Mouse (Mus musculus) R1 (cell line): ENCODE results near the gene Dlx6.

ENCODE experiments used
- DNase-seq: peaks from one replicate; pipeline ENCODE4 v3.0.0-alpha.2; 2018; ENCODE audit warnings: low read depth, low spot score

Dlx6 gene

DNA sequence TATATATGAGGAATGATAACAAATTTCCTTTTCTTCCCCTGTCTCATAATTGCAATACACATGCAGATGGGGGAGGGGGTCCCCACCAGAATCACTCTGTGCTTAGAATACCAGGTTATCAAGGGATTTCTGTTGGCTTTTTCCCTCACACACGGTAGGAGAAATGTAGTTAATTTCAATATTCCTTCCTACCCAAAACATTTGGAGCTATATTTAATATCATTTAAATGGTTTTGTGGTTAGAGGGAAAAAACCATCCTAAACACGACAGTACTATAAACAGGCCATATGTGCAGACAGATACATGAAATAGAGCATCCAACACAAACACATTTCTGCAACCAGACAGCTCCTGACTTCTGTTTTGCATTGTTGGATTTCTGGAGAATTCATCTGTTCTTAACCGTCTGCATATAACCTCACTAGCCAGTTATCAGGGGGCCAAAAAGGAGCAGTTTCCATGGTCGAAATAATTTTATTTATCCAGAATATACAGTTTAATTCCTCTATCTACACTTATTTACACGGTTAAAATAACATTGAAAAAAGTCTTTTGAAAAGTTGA lies 14.3 kb downstream of the Dlx6 start:
- no peak for DNase-seq

DNA sequence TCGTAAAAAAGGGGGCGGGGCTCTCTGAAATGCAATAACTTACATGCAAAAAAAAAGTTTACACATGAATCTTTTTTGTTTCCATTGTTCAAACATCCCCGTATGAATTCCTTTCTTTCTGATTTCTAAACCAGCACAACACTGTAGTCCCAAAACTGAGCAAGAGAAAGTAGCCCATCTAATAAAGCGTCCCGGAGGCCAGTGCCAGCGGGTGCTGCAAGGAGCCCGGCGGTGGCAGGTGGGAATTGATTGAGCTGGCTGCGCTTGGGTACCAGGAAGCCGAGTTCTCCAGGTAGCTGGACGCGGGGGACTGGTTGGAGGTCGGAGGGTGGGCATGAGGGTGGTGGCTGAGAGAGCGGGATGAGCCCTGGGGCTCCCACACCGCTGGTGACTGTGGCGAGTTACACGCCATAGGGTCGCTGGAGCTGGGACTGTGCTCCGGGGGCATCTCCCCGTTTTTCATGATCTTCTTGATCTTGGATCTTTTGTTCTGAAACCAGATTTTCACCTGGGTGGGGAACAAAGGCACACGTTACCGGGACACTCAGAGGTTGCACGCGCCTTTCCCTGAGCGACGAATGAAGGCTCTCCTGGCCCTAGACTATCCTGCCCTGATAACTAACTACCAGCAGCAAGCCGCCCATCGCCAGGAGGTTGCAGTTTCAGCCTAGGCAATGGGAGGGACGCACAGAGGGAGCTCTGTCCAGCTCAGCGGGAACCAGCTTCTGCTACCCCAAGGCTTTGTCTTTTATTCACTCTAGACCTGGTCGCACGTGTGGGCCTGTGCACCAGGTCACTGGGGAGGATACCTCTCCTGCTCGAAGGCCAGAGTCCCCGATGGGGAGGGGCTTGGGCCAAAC lies 15.1 kb downstream of the Dlx6 start:
- peak; percentile 42 for DNase-seq

- peak; percentile 64 for DNase-seq
These were observed 15.7 kb downstream of the Dlx6 start for GRCm38 (mm10) chr6:6878841-6879291.

DNA sequence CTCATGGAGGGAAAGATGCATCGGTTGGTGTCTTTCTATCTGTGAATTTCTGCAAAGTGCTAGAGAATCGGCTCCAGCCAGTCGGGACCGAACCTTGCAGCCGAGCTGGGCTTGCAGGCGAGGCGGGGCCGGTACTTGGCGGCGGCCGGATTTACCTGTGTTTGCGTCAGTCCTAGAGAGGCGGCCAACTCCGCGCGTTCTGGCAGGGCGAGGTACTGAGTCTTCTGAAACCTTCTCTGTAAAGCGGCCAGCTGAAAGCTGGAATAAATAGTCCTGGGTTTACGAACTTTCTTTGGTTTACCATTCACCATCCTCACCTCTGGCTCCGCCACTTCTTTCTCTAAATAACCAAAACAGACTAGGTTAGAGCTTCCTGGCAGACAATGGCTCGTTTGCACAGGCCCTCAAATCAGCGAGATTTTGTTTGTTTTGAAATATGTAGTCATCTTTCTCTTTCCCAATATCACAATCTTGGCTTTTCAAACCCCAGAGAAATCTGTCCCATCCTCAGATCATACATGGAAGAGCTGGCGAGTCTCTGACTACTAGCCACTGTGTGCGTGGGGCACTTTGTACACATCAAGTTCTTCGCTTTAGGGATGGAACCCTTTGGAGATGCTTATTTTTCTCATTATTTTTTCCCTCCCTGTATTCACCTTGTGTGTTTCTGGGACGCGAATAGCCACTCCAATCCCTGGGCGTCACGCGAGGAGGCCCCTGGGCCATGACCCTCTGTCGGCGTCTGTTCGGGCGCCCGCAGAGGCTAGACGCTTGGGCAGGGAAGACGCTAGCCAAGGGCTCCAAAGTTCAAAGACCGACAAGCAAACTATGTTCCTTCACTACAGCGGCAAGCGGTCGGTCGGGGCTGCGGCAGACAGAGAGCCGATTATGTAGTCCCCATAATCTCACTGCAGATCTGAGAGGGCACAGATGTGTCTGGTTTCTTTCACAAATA lies 16.5 kb downstream of the Dlx6 start:
- peak; percentile 30 for DNase-seq

GRCm38 (mm10) chr6:6880361-6881114 lies 17.4 kb downstream of the Dlx6 start:
- DNase-seq, result peak; percentile 16

- no peak for DNase-seq
These were observed 18.0 kb downstream of the Dlx6 start for GRCm38 (mm10) chr6:6881115-6881637.

DNA sequence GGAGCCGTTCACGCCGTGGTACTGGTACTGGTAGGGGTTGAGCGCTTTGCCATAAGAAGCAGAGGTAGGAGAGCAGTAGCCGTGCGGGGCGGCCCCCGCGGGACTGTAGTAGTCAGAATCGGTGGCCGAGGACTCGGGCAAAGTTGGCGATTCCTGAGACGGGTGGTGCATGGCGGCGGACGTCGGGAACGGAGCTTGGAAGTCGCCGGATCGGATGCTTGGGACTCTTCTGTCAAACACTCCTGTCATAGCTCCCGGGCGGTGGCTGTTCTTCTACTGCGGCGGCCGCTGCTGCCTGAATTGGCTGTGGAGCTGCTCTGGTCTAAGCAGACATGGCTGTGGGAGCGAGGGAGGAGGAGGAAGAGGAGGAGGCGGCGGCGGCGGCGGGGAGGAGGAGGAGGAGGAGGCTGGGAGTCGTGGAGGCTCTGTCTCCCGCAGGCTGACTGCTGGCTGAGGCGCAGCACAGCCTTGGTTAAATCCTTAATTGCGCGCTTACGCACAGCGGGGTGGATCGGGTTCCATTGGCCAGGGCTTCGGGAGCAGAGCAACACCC lies 18.6 kb downstream of the Dlx6 start, which contains the start of gene Dlx5:
Gene Dlx5 (minus strand): TSS at position 448 of the 553 bp plus-strand sequence.
- peak; percentile 63 for DNase-seq

DNA sequence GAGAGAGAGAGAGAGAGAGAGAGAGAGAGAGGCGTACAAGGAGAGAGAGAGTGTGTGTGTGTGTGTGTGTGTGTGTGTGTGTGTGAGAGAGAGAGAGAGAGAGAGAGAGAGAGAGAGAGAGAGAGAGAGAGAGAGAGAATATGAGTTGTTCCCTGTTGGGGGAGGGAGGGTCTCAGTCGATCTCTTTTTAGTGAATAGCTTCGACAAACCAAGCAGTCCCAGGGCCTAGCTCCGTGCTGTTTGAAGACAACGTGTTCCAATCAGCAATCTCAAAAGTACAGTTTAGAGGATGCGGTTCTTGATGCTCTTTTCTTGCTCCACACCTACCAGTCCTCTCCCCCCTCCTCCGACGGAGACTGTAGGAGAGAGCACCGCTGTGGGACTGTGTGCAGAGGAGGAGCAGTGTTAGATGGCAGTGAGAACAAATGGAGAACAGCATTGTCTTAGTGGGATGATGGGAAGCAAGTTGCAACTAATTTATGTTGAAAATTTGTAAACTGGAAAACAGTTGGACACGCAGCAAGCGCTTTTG lies 19.2 kb downstream of the Dlx6 start:
- DNase-seq, result peak; percentile 21

DNA sequence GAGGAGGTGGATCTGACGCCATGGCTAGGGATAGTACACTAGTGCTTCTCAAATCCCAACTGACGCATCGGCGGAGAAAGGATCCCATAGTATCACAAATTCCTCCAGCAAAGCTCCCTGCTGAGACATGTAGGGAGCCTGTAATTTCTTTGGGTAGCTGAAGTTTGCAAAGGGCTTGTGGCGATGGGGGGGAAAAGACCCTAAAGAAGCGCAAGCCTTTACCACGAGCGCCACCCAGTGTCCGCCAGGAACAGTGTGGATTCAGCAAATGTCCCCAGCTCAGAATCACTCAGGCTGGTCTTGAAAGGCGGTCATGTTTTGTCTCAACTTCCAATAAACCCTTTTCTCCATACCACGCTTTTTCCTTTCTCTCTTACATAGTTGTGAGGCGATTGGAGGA lies 21.8 kb downstream of the Dlx6 start:
- DNase-seq, result peak; percentile 54

DNA sequence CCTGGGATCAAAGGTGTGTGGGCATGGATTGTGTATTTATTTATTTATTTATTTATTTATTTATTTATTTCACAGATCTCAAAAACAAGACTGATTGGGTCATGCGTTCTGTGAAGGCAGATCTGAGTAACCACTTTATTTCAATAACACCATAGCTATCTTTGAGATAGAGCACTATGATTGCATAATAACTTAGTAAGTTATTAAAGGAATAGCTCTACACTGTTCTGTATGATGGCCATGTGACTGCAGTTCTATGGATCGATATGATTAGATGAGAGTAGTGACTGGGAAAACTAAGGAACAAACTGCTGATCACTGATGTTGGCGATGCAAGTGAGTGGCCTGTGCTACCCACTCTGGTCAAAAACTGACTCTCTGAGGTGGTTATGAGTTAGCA lies 23.1 kb downstream of the Dlx6 start:
- DNase-seq, result no peak

DNA sequence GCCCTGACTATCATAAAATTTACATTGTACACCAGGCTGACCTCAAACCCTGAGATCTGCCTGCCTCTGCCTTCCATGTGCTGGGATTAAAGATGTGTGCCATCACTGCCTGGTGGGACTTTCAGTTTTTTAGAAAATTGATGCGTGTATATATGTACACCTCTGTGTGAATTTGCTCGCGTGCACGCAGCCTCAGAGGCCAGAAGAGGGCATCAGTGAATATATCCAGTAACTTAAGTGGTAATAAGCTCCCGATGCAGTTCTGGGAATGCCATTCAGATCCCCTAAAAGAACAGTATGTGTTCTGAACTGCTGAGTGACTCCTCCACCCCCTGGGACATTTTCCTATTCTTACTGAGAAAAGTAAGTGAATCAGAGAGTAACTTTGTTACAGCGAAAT lies 26.9 kb downstream of the Dlx6 start:
- DNase-seq, result no peak

- no peak for DNase-seq
These were observed 46.5 kb downstream of the Dlx6 start for GRCm38 (mm10) chr6:6909586-6909985.

DNA sequence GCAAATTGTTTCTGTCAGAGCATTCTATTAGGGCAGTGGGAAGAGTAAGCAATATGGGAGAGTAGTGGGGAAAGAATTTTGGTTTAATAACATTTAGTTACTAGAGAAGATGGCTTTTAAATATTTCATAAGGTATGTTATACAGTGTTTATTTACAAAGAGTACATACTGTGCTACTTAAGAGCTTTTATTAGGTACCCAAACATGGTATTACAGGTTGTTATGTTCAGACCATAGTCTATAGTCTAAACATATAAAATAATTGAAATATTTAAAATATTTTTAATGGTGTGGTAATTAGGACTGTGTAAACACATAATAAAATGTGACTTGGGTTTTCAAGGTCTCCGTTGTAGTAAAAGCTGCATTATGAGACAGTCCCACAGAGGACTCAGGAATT lies 51.2 kb downstream of the Dlx6 start:
- no peak for DNase-seq

- peak; percentile 50 for DNase-seq
These were observed 51.9 kb downstream of the Dlx6 start for GRCm38 (mm10) chr6:6914849-6915525.

DNA sequence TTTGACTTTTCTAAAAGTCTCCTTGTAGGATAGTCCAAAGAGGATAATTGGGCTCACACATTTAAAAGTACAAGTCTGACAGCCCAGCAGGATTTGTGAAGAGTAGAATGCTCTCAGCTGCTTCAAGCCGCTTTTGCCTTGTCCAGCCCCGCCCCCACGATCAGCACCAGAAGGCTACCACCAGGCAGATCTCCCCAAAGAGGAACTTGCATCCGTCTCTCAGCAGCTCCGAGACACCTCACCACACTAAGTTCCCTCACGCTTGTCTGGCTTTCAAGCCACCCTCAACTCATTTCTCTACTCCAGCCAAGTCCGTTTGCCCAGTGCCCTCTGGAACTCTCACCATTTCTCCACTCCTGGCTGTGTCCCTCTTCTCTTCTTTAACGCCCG lies 52.4 kb downstream of the Dlx6 start:
- no peak for DNase-seq

DNA sequence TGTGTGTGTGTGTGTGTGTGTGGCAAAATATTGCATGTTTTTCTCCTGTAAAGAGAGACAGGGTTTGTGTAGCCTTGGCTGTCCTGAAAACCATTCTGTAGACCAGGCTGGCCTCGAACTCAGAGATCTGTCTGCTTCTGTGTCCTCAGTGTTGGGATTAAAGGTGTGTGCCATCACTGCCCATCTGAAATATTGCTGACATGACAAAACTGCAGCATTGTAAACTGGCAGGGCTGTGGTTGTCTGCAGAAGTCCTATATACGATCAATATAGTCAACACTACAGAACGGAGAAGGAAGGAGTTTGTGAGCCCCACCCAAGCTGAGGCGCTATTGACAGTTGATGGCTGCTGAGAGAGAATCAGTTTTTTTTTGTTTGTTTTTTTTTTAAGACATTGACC lies 54.2 kb downstream of the Dlx6 start:
- DNase-seq, result no peak
